Mouse (Mus musculus): ENCODE results near the gene Arhgdia.

DNA sequence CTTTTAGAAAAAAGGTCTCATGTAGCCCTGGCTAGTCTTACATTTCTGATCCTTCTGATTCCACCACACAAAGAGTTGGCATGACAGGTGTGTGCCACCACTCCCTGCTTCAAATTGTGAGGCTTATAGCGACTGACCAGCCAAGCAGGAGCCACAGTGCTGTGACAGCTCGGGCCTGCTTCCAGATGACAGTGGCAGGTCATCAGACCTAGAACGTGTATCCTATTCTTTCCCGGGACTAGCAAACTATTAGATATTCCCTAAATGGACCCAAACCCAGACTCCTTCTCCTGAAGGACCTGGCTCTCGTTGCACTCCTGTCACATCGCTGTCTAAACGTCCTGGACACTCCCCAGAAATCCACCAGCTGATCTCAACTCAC lies 32.6 kb downstream of the Arhgdia start:
- no peak for TF ChIP-seq CTCF (IDR thresholded peaks at IDR 0.05; ENCODE audit: borderline replicate concordance, insufficient read depth, low read length)
- no peak for TF ChIP-seq POLR2A (IDR thresholded peaks at IDR 0.05; ENCODE audit: low read depth, low read length)

Measured in embryonic fibroblast, embryonic 13.5 days (primary cell).